Mouse (Mus musculus) midbrain, embryonic 11.5 days (tissue): ENCODE measurements around the gene Myoc. TPM values are rescaled to one million over a fixed set of nuclear protein-coding genes. Genes with fewer than 3 reads are reported as not detected.

Source experiments
- ATAC-seq: fragments of 200-750 bp; cut with Nextera tagmentation; 2 replicates; pipeline ENCODE4 v1.8.0; 2017; ENCODE audit warnings: moderate TSS enrichment, moderate library complexity; ENCODE audit not compliant: low FRiP score
- DNase-seq: peaks from one replicate; pipeline ENCODE4 v3.0.0; 2015; ENCODE audit warnings: low spot score; ENCODE audit errors: missing footprints
- H3K27ac ChIP-seq: fragments of 300-500 bp; sonication (generic); 2 replicates; pipeline ENCODE4 v1.5.1; 2014; ENCODE audit warnings: low read depth, low read length
- H3K27me3 ChIP-seq: fragments of 300-500 bp; sonication (generic); 2 replicates; pipeline ENCODE4 v1.6.1; 2014; ENCODE audit warnings: mild to moderate bottlenecking, low read length, moderate library complexity, mixed read lengths; ENCODE audit not compliant: control insufficient read depth, insufficient read depth
- H3K36me3 ChIP-seq: fragments of 300-500 bp; sonication (generic); 2 replicates; pipeline ENCODE4 v1.6.1; 2014; ENCODE audit warnings: mild to moderate bottlenecking, low read length, moderate library complexity, mixed read lengths; ENCODE audit not compliant: control insufficient read depth, insufficient read depth
- H3K4me1 ChIP-seq: fragments of 300-500 bp; sonication (generic); 2 replicates; pipeline ENCODE4 v1.6.1; 2014; ENCODE audit warnings: low read length; ENCODE audit not compliant: control insufficient read depth, insufficient read depth
- H3K4me2 ChIP-seq: fragments of 300-500 bp; sonication (generic); 2 replicates; pipeline ENCODE4 v1.6.1; 2014; ENCODE audit warnings: mild to moderate bottlenecking, moderate library complexity
- H3K4me3 ChIP-seq: fragments of 300-500 bp; sonication (generic); 2 replicates; pipeline ENCODE4 v1.5.1; 2014; ENCODE audit warnings: low read depth, low read length
- H3K9ac ChIP-seq: fragments of 300-500 bp; sonication (generic); 2 replicates; pipeline ENCODE4 v1.6.1; 2014; ENCODE audit warnings: low read length
- H3K9me3 ChIP-seq: fragments of 300-500 bp; sonication (generic); 2 replicates; pipeline ENCODE4 v1.6.1; 2016; ENCODE audit warnings: low read length; ENCODE audit not compliant: control insufficient read depth
- WGBS: fragments of 180-500 bp; shearing (Covaris S2); extraction: QIAGEN DNeasy Blood & Tissue Kit; methylation state at CpG from one replicate; pipeline ENCODE4 v1.1.7; 2014; 5-methylcytosine and 5-hydroxymethylcytosine counted together
- microRNA-seq: library from miRNA; unstranded; fragments of <30 nt; microRNA quantifications from one replicate; pipeline ENCODE4, GENCODE M21; 2017
- polyA plus RNA-seq: library from polyadenylated mRNA; unstranded; fragments of >200 nt; fragmentation: Nextera tagmentation; extraction: Ambion mirVana; gene quantifications from 2 replicates; pipeline ENCODE4 v1.2.1, GENCODE M21; 2014

Myoc gene
- polyA plus RNA-seq, 1 experiment from 2014 or later: not detected

- Histone ChIP-seq H3K4me2 (peak overlapping the region; percentile 60), H3K36me3 (peaks cover 1% of the 10 kb centered on the region; the same call in 1 of the 2 replicates), H3K4me1 (peaks cover 6% of the 10 kb centered on the region; the same call in 1 of the 2 replicates), H3K9ac (peak overlapping the region; percentile 58), H3K27me3 (no peaks in the 10 kb centered on the region), H3K9me3 (no peaks in the 10 kb centered on the region), H3K27ac (no peak overlapping the region), H3K4me3 (peak overlapping the region; percentile 25; the same call in 1 of the 2 replicates)
- DNase-seq (peak; percentile 93), ATAC-seq (peak; percentile 88)
- whole genome bisulfite sequencing: 4% methylated on average over 11 of the region's 11 CpGs
These were observed 26.7 kb downstream of the Myoc start for GRCm38 (mm10) chr1:162665486-162666174.

- Histone ChIP-seq H3K36me3 (peaks cover 14% of the 10 kb centered on the region; the same call in 1 of the 2 replicates), H3K4me1 (no peaks in the 10 kb centered on the region), H3K4me2 (no peak overlapping the region), H3K9me3 (no peaks in the 10 kb centered on the region), H3K9ac (no peak overlapping the region), H3K4me3 (no peak overlapping the region), H3K27me3 (no peaks in the 10 kb centered on the region), H3K27ac (no peak overlapping the region)
- WGBS: 93% methylated on average over 2 of the region's 2 CpGs
- DNase-seq: no peak
- no peak for ATAC-seq
These were observed 54.8 kb downstream of the Myoc start for GRCm38 (mm10) chr1:162693721-162694120.

DNA sequence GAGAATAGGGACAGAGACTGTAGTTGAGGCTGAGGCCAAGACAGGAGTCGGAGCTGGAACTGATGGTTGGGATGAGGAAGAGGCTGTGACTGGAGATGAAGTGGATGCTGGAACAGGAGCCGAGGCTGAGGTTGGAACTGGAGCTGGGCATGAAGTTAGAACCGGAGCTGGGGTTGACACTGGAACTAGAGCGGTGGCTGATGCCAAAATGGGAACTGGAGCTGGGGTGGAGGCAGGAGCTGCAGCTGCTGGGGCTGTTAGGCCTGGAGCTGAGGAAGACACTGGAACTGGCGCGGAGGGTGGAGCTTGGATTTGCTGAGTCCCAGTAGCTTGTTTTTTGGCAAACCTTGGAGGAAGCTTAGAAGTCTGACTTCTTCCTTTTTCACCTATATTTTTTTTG is 58.9 kb downstream of the Myoc start:
- Histone ChIP-seq H3K4me2 (no peak overlapping the region), H3K36me3 (peaks cover 22% of the 10 kb centered on the region; the same call in 1 of the 2 replicates), H3K9me3 (no peaks in the 10 kb centered on the region), H3K27ac (no peak overlapping the region), H3K9ac (no peak overlapping the region), H3K4me1 (no peaks in the 10 kb centered on the region), H3K4me3 (no peak overlapping the region), H3K27me3 (no peaks in the 10 kb centered on the region)
- no peak for ATAC-seq
- no peak for DNase-seq
- WGBS: 98% methylated on average over 6 of the region's 6 CpGs

Small RNA genes lying within 50 kb of the gene (microRNA-seq; reads per million reads assigned to microRNA genes)
- gene Gm27616: not detected

Other genes starting within 250 kb of the Myoc start
- gene Dnm3, start 161.1 kb upstream of the Myoc start, polyA plus RNA-seq: 5.6 and 5.9 TPM in 2 replicates
- gene Mettl13, start 90.6 kb upstream of the Myoc start, polyA plus RNA-seq: 12.7 and 13.9 TPM in 2 replicates
- gene Vamp4, start 68.6 kb upstream of the Myoc start, polyA plus RNA-seq: 64.4 and 68.2 TPM in 2 replicates
- not detected in 2 replicates for gene Myocos, start 19.1 kb downstream of the Myoc start, polyA plus RNA-seq
- gene Prrc2c, start 101.4 kb downstream of the Myoc start, polyA plus RNA-seq: 151 and 163 TPM in 2 replicates
- gene Fmo4, start 174.8 kb downstream of the Myoc start, polyA plus RNA-seq: 0.85 and 0.86 TPM in 2 replicates
- 26.5 and 30.8 TPM in 2 replicates for gene Fmo1, start 227.5 kb downstream of the Myoc start, polyA plus RNA-seq